Mouse (Mus musculus): ENCODE measurements around the gene Tsr3.

Gene Tsr3

GRCm38 (mm10) chr17:25244239-25244638 is 4.3 kb downstream of the Tsr3 start:
- DNase-seq: no peak

GRCm38 (mm10) chr17:25248033-25248750 is 8.2 kb downstream of the Tsr3 start:
- no peak for DNase-seq

- no peak for DNase-seq
These were observed 10.3 kb downstream of the Tsr3 start for GRCm38 (mm10) chr17:25250181-25250835.

- DNase-seq: peak; percentile 35
These were observed 12.7 kb downstream of the Tsr3 start for GRCm38 (mm10) chr17:25252643-25253042.

- DNase-seq: no peak
These were observed 13.8 kb downstream of the Tsr3 start for GRCm38 (mm10) chr17:25253760-25254159.

GRCm38 (mm10) chr17:25255110-25255509 is 15.1 kb downstream of the Tsr3 start:
- DNase-seq: no peak

- peak; percentile 66 for DNase-seq
These were observed 16.3 kb downstream of the Tsr3 start, which contains the start of gene Baiap3 for GRCm38 (mm10) chr17:25256140-25256754. Gene Baiap3, minus strand, starts transcription at chr17:25256364.

GRCm38 (mm10) chr17:25257804-25258261 is 17.9 kb downstream of the Tsr3 start:
- no peak for DNase-seq

GRCm38 (mm10) chr17:25264453-25264852 is 24.5 kb downstream of the Tsr3 start:
- DNase-seq: no peak

GRCm38 (mm10) chr17:25270795-25271335 is 30.9 kb downstream of the Tsr3 start:
- DNase-seq: no peak

GRCm38 (mm10) chr17:25272326-25272725 is 32.4 kb downstream of the Tsr3 start:
- DNase-seq: peak; percentile 43

GRCm38 (mm10) chr17:25272951-25273705 is 33.2 kb downstream of the Tsr3 start:
- peak; percentile 95 for DNase-seq

GRCm38 (mm10) chr17:25273706-25274501 is 33.9 kb downstream of the Tsr3 start:
- peak; percentile 96 for DNase-seq

- DNase-seq: no peak
These were observed 34.8 kb downstream of the Tsr3 start, which contains the start of gene Ube2i for GRCm38 (mm10) chr17:25274571-25275346. Gene Ube2i, minus strand, starts transcription at chr17:25274622.

- DNase-seq: no peak
These were observed 35.9 kb downstream of the Tsr3 start for GRCm38 (mm10) chr17:25275833-25276232.

GRCm38 (mm10) chr17:25282133-25282532 is 42.2 kb downstream of the Tsr3 start:
- no peak for DNase-seq

- DNase-seq: peak; percentile 73
These were observed 45.1 kb downstream of the Tsr3 start for GRCm38 (mm10) chr17:25285033-25285432.

GRCm38 (mm10) chr17:25288842-25289241 is 48.9 kb downstream of the Tsr3 start:
- peak; percentile 67 for DNase-seq

- DNase-seq: no peak
These were observed 50.4 kb downstream of the Tsr3 start for GRCm38 (mm10) chr17:25290411-25290810.
